Mouse (Mus musculus): ENCODE data around the gene Zfp810. TPM values are rescaled to one million over a fixed set of nuclear protein-coding genes. Genes with fewer than 3 reads are reported as not detected.
"Not testable (repeated sequence)": the region's sequence is repeated elsewhere in the genome, so short reads cannot be mapped to it uniquely, and the experiment has no call there.

The Zfp810 gene
- polyA plus RNA-seq, 1 experiment from 2014 or later, result 36.1 TPM

DNA sequence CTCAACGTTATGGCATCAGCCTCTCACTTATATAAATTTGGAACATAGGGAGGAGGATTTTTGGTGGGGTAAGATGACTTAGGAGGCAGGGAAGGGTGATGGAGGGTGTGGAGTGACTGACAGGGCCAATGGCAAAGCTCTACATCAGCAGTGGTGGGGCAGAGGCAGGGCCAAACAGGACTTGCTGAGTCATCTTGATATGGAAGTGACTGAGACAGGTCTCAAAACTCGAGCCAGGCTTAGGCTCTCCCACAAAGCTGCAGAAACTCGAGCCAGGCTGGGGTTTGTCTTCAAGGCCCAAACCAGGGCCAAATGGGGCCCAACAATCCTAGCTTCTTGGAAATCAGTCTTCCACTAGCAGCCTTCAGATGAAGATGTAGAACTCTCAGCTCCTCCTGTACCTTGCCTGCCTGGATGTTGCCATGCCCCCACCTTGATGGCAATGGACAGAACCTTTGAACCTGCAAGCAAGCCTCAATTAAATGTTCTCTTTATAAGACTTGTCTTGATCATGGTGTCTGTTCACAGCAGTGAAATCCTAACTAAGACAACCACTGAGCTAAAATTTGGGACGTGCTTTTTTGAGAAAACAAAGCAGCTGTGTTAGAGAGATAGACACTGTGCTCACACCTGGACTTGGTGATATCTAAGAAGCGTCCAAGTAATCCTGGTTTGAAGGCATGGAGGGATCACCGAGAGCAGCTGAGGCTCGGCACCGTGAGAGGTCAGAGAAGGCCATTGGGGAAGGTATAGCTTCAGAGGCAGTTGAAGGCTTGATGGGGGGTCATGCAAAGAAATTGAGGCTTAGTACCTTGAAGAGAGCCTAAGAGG is 15.1 kb upstream of the Zfp810 start:
- Histone ChIP-seq H3K9ac (replicated peaks; ENCODE audit: low read depth, low read length) (no peak overlapping the region), H3K27ac (ENCODE audit: low read length) (no peak overlapping the region), H3K9me3 (ENCODE audit: control insufficient read depth, low read length) (no peaks in the 10 kb centered on the region), H3K36me3 (ENCODE audit: control insufficient read depth, insufficient read depth) (no peaks in the 10 kb centered on the region), H3K4me1 (replicated peaks; ENCODE audit: control insufficient read depth, insufficient read depth, low read length) (peaks cover 6% of the 10 kb centered on the region), H3K27me3 (replicated peaks; ENCODE audit: control insufficient read depth, insufficient read depth, low read length) (no peaks in the 10 kb centered on the region), H3K4me2 (ENCODE audit: low read length) (no peak overlapping the region), H3K4me3 (replicated peaks; ENCODE audit: low read length) (no peak overlapping the region)
- 82% methylated on average over 8 of the region's 8 CpGs for WGBS
- ATAC-seq, result no peak

DNA sequence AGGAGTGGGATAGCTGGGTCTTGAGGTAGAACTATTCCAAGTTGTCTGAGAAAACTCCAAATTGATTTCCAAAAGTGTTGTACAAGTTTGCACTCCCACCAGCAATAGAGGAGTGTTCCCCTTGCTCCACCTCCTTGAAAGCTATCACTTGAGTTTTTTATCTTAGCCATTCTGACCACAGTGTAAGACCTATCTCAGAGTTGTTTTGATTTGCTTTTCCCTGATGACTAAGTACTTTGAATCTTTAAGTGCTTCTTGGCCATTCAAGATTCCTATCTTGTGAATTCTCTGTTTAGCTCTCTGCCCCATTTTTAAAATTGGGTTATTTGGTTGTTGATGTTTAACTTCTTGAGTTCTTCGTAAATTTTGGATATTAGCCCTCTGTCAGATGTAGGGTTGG is 11.7 kb upstream of the Zfp810 start:
- no peak overlapping the region for H3K27ac ChIP-seq (ENCODE audit: low read length)
- peaks cover 3% of the 10 kb centered on the region; the same call in 1 of the 2 replicates for H3K9me3 ChIP-seq (ENCODE audit: control insufficient read depth, low read length)
- no peak overlapping the region for H3K4me3 ChIP-seq (replicated peaks; ENCODE audit: low read length)
- H3K4me1 ChIP-seq (replicated peaks; ENCODE audit: control insufficient read depth, insufficient read depth, low read length), result no peaks in the 10 kb centered on the region
- H3K27me3 ChIP-seq (replicated peaks; ENCODE audit: control insufficient read depth, insufficient read depth, low read length), result no peaks in the 10 kb centered on the region
- H3K9ac ChIP-seq (replicated peaks; ENCODE audit: low read depth, low read length), result no peak overlapping the region
- ATAC-seq, result no peak
- H3K4me2 ChIP-seq (ENCODE audit: low read length), result no peak overlapping the region
- no peaks in the 10 kb centered on the region for H3K36me3 ChIP-seq (ENCODE audit: control insufficient read depth, insufficient read depth)
- WGBS, result 90% methylated on average over 1 of the region's 1 CpGs

DNA sequence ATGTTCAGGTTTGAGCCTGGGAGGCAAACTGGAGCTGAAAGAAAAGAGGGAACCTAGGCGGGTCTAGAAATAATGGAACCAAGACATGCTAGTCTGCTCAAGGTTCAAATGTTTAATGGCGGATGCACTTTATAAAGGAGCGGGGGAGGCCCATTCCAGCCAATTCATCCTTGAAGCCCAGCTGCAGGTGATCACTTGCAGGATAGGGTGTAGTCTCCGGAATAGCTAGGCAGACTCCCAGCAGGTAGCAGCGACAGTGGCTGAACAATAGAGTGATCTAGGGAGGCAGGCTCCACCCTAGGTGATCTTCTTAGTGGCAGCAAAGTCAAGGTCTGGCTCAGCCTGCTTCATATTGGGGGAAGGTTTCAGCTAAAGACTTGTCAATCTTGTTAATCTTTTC is 8.6 kb upstream of the Zfp810 start:
- not testable (repeated sequence) for H3K4me1 ChIP-seq (replicated peaks; ENCODE audit: control insufficient read depth, insufficient read depth, low read length); H3K27ac ChIP-seq (ENCODE audit: low read length); H3K27me3 ChIP-seq (replicated peaks; ENCODE audit: control insufficient read depth, insufficient read depth, low read length); ATAC-seq; H3K9me3 ChIP-seq (ENCODE audit: control insufficient read depth, low read length); H3K9ac ChIP-seq (replicated peaks; ENCODE audit: low read depth, low read length); H3K36me3 ChIP-seq (ENCODE audit: control insufficient read depth, insufficient read depth); H3K4me2 ChIP-seq (ENCODE audit: low read length); H3K4me3 ChIP-seq (replicated peaks; ENCODE audit: low read length)
- WGBS, result 65% methylated on average over 5 of the region's 5 CpGs

DNA sequence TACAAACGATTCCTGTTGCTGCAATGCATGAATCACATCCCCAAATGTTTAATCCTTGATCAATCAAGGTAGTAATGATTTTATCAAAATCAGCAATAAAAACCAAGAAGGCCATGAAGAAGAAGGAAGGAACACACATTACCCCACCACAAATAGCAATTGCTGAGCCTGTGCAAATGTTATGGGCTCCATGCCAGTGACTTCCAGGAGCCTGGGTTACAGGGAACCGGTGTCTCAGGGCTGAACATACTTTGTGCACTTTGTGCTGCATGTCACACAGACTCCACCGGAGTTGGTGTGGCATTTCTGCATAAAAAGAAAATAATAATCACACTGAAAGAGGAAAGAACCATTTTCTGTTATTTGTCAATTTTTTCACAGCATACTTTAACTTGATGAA is 6.6 kb upstream of the Zfp810 start:
- Histone ChIP-seq H3K27ac (ENCODE audit: low read length) (no peak overlapping the region), H3K36me3 (ENCODE audit: control insufficient read depth, insufficient read depth) (no peaks in the 10 kb centered on the region), H3K9me3 (ENCODE audit: control insufficient read depth, low read length) (peaks cover 3% of the 10 kb centered on the region; the same call in 1 of the 2 replicates), H3K27me3 (replicated peaks; ENCODE audit: control insufficient read depth, insufficient read depth, low read length) (no peaks in the 10 kb centered on the region), H3K4me3 (replicated peaks; ENCODE audit: low read length) (no peak overlapping the region), H3K4me1 (replicated peaks; ENCODE audit: control insufficient read depth, insufficient read depth, low read length) (no peaks in the 10 kb centered on the region), H3K9ac (replicated peaks; ENCODE audit: low read depth, low read length) (no peak overlapping the region), H3K4me2 (ENCODE audit: low read length) (no peak overlapping the region)
- 84% methylated on average over 3 of the region's 3 CpGs for WGBS
- ATAC-seq, result no peak

DNA sequence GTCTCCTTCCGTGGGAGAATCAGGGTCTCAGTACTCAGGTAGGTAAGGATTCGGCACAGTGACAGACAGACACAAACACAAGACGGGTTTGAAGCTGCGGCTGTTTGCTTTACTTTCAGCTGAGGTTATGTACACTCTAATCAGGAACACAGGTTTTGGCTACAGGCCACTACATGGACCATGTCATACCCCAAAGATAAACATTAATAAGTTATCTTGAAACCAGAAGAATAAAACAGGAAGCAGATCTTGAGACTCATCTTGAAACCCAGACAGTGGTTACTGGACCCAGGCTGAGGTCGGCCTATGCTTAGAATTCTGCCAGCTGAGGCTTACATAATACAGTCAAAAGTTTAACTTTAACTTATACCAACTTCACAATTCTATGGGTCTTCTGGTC is 5.8 kb upstream of the Zfp810 start:
- Histone ChIP-seq H3K9ac (replicated peaks; ENCODE audit: low read depth, low read length) (no peak overlapping the region), H3K4me2 (ENCODE audit: low read length) (no peak overlapping the region), H3K27me3 (replicated peaks; ENCODE audit: control insufficient read depth, insufficient read depth, low read length) (no peaks in the 10 kb centered on the region), H3K4me3 (replicated peaks; ENCODE audit: low read length) (no peak overlapping the region), H3K36me3 (ENCODE audit: control insufficient read depth, insufficient read depth) (no peaks in the 10 kb centered on the region), H3K27ac (ENCODE audit: low read length) (no peak overlapping the region), H3K9me3 (ENCODE audit: control insufficient read depth, low read length) (peaks cover 3% of the 10 kb centered on the region; the same call in 1 of the 2 replicates), H3K4me1 (replicated peaks; ENCODE audit: control insufficient read depth, insufficient read depth, low read length) (no peaks in the 10 kb centered on the region)
- ATAC-seq, result no peak
- WGBS, result 88% methylated on average over 5 of the region's 5 CpGs

DNA sequence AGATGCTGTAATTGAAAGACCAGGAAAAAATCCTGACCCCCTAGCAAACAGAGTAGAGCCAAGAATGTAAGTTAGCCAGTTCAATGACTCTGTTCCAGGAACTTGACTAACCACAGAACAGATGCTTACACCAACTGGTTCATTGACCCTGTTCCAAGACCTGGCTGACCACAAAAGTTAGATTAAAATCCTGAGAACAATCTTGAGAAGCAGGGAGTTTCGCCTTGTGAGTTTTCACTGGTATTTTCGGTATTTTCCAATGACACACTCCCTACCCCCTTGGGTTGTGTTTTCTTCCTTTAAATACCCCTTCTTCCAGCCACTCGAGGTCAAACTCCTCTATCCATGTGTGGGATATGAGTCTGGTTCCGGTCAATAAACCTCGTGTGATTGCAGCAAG is 2.2 kb upstream of the Zfp810 start:
- no peaks in the 10 kb centered on the region for H3K9me3 ChIP-seq (ENCODE audit: control insufficient read depth, low read length)
- no peak for ATAC-seq
- no peaks in the 10 kb centered on the region for H3K27me3 ChIP-seq (replicated peaks; ENCODE audit: control insufficient read depth, insufficient read depth, low read length)
- no peaks in the 10 kb centered on the region; the same call in 1 of the 2 replicates for H3K36me3 ChIP-seq (ENCODE audit: control insufficient read depth, insufficient read depth)
- H3K4me2 ChIP-seq (ENCODE audit: low read length), result no peak overlapping the region
- no peak overlapping the region for H3K4me3 ChIP-seq (replicated peaks; ENCODE audit: low read length)
- WGBS, result 95% methylated on average over 5 of the region's 5 CpGs
- H3K4me1 ChIP-seq (replicated peaks; ENCODE audit: control insufficient read depth, insufficient read depth, low read length), result peaks cover 11% of the 10 kb centered on the region
- no peak overlapping the region for H3K27ac ChIP-seq (ENCODE audit: low read length)
- H3K9ac ChIP-seq (replicated peaks; ENCODE audit: low read depth, low read length), result no peak overlapping the region

DNA sequence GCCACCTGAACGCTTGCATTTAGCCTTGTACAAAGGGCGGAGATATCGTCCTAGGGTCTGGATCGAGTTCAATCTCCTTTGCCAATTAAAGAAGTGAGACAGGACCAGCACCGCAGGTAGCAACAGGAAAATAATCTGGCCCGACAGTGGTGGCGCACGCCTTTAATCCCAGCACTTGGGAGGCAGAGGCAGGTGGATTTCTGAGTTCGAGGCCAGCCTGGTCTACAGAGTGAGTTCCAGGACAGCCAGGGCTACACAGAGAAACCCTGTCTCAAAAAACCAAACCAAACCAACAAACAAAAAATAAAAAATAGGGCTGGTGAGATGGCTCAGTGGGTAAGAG is 443 bp upstream of the Zfp810 start:
- Histone ChIP-seq H3K4me2 (ENCODE audit: low read length) (peak overlapping the region; percentile 79), H3K9ac (replicated peaks; ENCODE audit: low read depth, low read length) (peak overlapping the region; percentile 99), H3K4me3 (replicated peaks; ENCODE audit: low read length) (peak overlapping the region; percentile 89), H3K36me3 (ENCODE audit: control insufficient read depth, insufficient read depth) (peaks cover 10% of the 10 kb centered on the region), H3K4me1 (replicated peaks; ENCODE audit: control insufficient read depth, insufficient read depth, low read length) (peaks cover 11% of the 10 kb centered on the region), H3K27ac (ENCODE audit: low read length) (peak overlapping the region; percentile 92)
- WGBS, result 11% methylated on average over 9 of the region's 9 CpGs
- H3K27me3 ChIP-seq (replicated peaks; ENCODE audit: control insufficient read depth, insufficient read depth, low read length); ATAC-seq; H3K9me3 ChIP-seq (ENCODE audit: control insufficient read depth, low read length): not testable (repeated sequence)

DNA sequence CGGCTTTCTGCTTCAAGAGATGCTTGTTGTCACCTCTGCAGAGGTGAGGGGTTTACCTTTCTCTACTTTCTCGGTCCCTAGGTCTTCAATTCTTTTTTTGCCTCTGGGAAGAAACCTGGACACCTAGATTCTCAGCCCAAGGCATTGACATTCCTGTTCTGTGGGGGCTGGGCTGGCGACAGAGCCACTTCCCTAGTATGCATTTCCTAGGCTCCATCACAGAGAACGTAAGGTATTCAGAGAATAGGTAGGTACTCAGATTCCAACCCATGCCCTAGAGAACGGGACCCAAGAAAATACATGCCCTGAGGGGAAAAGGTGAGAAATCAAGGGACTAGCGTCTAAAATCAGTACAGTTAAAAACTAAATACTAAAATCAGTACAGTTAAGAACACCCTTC is 722 bp downstream of the Zfp810 start:
- Histone ChIP-seq H3K4me1 (replicated peaks; ENCODE audit: control insufficient read depth, insufficient read depth, low read length) (peaks cover 11% of the 10 kb centered on the region), H3K27ac (ENCODE audit: low read length) (peak overlapping the region; percentile 92), H3K4me3 (replicated peaks; ENCODE audit: low read length) (peak overlapping the region; percentile 89), H3K36me3 (ENCODE audit: control insufficient read depth, insufficient read depth) (peaks cover 15% of the 10 kb centered on the region), H3K9me3 (ENCODE audit: control insufficient read depth, low read length) (peaks cover 6% of the 10 kb centered on the region; the same call in 1 of the 2 replicates), H3K27me3 (replicated peaks; ENCODE audit: control insufficient read depth, insufficient read depth, low read length) (no peaks in the 10 kb centered on the region), H3K9ac (replicated peaks; ENCODE audit: low read depth, low read length) (peak overlapping the region; percentile 99), H3K4me2 (ENCODE audit: low read length) (peak overlapping the region; percentile 79)
- ATAC-seq, result no peak; the same call in 1 of the 2 replicates
- WGBS, result 16% methylated on average over 6 of the region's 6 CpGs

DNA sequence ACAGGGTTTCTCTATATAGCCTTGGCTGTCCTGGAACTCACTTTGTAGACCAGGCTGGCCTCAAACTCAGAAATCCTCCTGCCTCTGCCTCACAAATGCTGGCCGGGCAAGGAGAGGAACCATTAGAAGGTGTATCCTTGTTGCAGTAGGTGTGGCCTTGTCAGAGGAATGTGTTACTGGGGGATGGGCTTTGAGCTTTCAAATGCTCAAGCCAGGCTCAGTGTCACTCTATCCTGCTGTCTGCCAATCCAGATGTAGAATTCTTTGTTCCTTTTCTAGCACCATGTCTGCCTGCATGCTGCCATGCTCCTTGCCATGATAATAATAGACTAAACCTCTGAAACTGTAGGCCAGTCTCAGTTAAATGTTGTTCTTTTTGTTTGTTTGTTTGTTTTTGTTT is 5.2 kb downstream of the Zfp810 start:
- no peak overlapping the region for H3K4me3 ChIP-seq (replicated peaks; ENCODE audit: low read length)
- H3K36me3 ChIP-seq (ENCODE audit: control insufficient read depth, insufficient read depth), result peaks cover 41% of the 10 kb centered on the region
- WGBS, result 89% methylated on average over 1 of the region's 1 CpGs
- H3K27me3 ChIP-seq (replicated peaks; ENCODE audit: control insufficient read depth, insufficient read depth, low read length), result no peaks in the 10 kb centered on the region
- peaks cover 6% of the 10 kb centered on the region; the same call in 1 of the 2 replicates for H3K9me3 ChIP-seq (ENCODE audit: control insufficient read depth, low read length)
- H3K27ac ChIP-seq (ENCODE audit: low read length), result no peak overlapping the region
- no peak overlapping the region for H3K9ac ChIP-seq (replicated peaks; ENCODE audit: low read depth, low read length)
- H3K4me2 ChIP-seq (ENCODE audit: low read length), result no peak overlapping the region
- no peak for ATAC-seq
- H3K4me1 ChIP-seq (replicated peaks; ENCODE audit: control insufficient read depth, insufficient read depth, low read length), result peaks cover 11% of the 10 kb centered on the region
